ENCODE assay signal across 9 mouse cellular contexts in the genomic region with DNA sequence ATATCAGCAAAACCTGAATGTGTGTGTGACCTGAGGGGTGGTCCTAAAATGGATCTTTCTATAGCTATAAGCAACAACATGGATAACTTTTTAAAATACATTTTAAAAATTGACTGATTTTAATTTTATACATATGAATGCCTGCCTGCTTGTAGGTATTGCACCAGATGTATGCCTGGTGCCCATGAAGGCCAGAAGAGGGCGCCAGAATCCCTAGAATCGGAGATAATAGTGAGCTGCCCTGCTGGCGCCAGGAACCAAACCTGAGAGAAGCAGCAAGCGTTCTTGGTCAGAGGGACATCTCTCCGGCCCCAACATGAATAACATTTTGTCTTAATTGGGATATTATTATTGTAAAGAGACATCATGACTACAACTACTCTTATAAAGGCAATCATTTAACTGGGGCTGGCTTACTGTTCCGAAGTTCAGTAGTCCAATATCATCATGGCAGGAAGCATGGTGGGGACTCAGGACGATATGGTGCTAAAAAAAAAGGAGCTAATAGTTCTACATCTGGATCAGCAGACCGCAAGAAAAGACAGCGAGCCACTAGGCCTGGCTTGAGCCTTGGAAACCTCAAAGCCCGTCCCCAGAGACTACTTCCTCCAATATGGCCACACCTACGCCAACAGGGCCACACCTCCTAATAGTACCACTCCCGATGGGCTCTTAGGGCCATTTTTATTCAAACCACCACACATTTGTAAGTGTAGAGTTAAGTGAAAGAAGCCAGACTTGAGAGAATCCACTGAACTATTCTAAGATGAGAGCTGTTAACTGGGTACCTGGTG. TPM values are rescaled to one million over a fixed set of nuclear protein-coding genes. Genes with fewer than 3 reads are reported as not detected.
DNase-seq lines count a peak whose midpoint lies in the region; ATAC-seq and TF ChIP-seq lines count a peak whose summit lies in the region.
"Had no signal": no experiment of that assay in that cellular context is flagged by ENCODE, and none has a peak within 500 bp of the region (broad histone marks: within the 10 kb centered on the region; RNA-seq: fewer than 3 reads in every experiment).

No protein-coding gene starts in this region.

- ATAC-seq in limb, embryonic 11.5 days (ENCODE audit: insufficient number of reproducible peaks, low FRiP score, low TSS enrichment, low read depth), result no peak

- no peaks in the 10 kb centered on the region for H3K36me3 ChIP-seq in limb, embryonic 11.5 days (ENCODE audit: control insufficient read depth, insufficient read depth, low read length)
- no peaks in the 10 kb centered on the region for H3K36me3 ChIP-seq in small intestine, adult 2 months (ENCODE audit: control insufficient read depth, insufficient read depth, low read length)
- H3K36me3 ChIP-seq: lung, embryonic 15.5 days had no signal

- 57% methylated on average over 12 of the region's 12 CpGs for WGBS in lung, adult 2 months
- 55% methylated on average over 12 of the region's 12 CpGs for WGBS in limb, embryonic 11.5 days
- WGBS in small intestine, adult 2 months, result 59% methylated on average over 12 of the region's 12 CpGs

- no peak overlapping the region for H3K4me2 ChIP-seq in limb, embryonic 11.5 days (ENCODE audit: low read depth, severe bottlenecking)
- H3K4me2 ChIP-seq: lung, embryonic 15.5 days had no signal

- no peak overlapping the region for H3K4me3 ChIP-seq in lung, adult 2 months (replicated peaks; ENCODE audit: extremely low read depth, low read depth, low read length)
- H3K4me3 ChIP-seq in limb, embryonic 11.5 days (ENCODE audit: low read depth, low read length), result no peak overlapping the region
- H3K4me3 ChIP-seq in small intestine, adult 2 months (ENCODE audit: low read depth, low read length), result no peak overlapping the region
- H3K4me3 ChIP-seq: lung, embryonic 15.5 days had no signal

- no peak for TF ChIP-seq POLR2A in lung, adult 2 months (IDR thresholded peaks at IDR 0.05; ENCODE audit: borderline replicate concordance, extremely low read depth, low read depth, low read length)
- no peak for TF ChIP-seq POLR2A in small intestine, adult 2 months (IDR thresholded peaks at IDR 0.05; ENCODE audit: low read depth, low read length)

- H3K9ac ChIP-seq in limb, embryonic 11.5 days (ENCODE audit: low read length), result no peak overlapping the region
- H3K9ac ChIP-seq: lung, embryonic 15.5 days had no signal

- peak; percentile 48 for TF ChIP-seq CTCF in lung, adult 2 months (IDR thresholded peaks at IDR 0.05; ENCODE audit: insufficient read depth, low read length)
- TF ChIP-seq CTCF in small intestine, adult 2 months (IDR thresholded peaks at IDR 0.05; ENCODE audit: extremely low read depth, insufficient read length, insufficient replicate concordance, low read depth, low read length), result peak; percentile 50; the same call in 1 of the 2 replicates

- peaks cover 6% of the 10 kb centered on the region for H3K4me1 ChIP-seq in lung, adult 2 months (ENCODE audit: control insufficient read depth, insufficient read depth, low read length)
- no peaks in the 10 kb centered on the region for H3K4me1 ChIP-seq in limb, embryonic 11.5 days (ENCODE audit: control insufficient read depth, insufficient read depth, low read length)
- peaks cover 5% of the 10 kb centered on the region for H3K4me1 ChIP-seq in small intestine, adult 2 months (ENCODE audit: control insufficient read depth, insufficient read depth, insufficient read length, low read length)

- DNase-seq in cerebellum, postnatal 25 days, result peak; percentile 39 to 59
- no peak for DNase-seq in cerebellum, adult 11-12 months
- no peak for DNase-seq in lung, adult 2 months
- no peak for DNase-seq in lung, postnatal 25 days (ENCODE audit: low spot score)
- peak; percentile 47 to 60 for DNase-seq in adrenal gland, postnatal 36 days
- DNase-seq in limb, embryonic 11.5 days (ENCODE audit: low spot score), result peak; percentile 54
- no peak for DNase-seq in right cerebral cortex, postnatal 25 days

- peaks cover 8% of the 10 kb centered on the region for H3K27me3 ChIP-seq in limb, embryonic 11.5 days (ENCODE audit: control insufficient read depth, insufficient read depth, low read length)
- peaks cover 8% of the 10 kb centered on the region for H3K27me3 ChIP-seq in small intestine, adult 2 months (ENCODE audit: control insufficient read depth, insufficient read depth, low read length)

- H3K9me3 ChIP-seq in limb, embryonic 11.5 days (ENCODE audit: control insufficient read depth, low read length), result no peaks in the 10 kb centered on the region
- H3K9me3 ChIP-seq: lung, embryonic 15.5 days had no signal

- no peak overlapping the region for H3K27ac ChIP-seq in limb, embryonic 11.5 days (replicated peaks; ENCODE audit: low read depth, low read length)
- no peak overlapping the region for H3K27ac ChIP-seq in small intestine, adult 2 months (ENCODE audit: insufficient read depth, low read depth, low read length)
- H3K27ac ChIP-seq: lung, embryonic 15.5 days had no signal

RNA-seq across cellular contexts. Expression of gene Il20ra, which starts 3.9 kb away (rescaled TPM):
- 0.13 TPM in 1 of 2 replicates, not detected in the other for polyA plus RNA-seq in lung, adult 2 months (2012; rRNA removed)
- total RNA-seq in adrenal gland, postnatal 36 days (2021), result 1 to 10 TPM; 2.3 to 3.0 TPM
- polyA plus RNA-seq in limb, embryonic 11.5 days (2014; fragmentation: Nextera tagmentation; extraction: Ambion mirVana), result 0.09 TPM in 1 of 2 replicates, not detected in the other
- polyA plus RNA-seq in small intestine, adult 2 months (2012; rRNA removed), result not detected in 2 replicates

Comparison
In these comparisons a context has a peak if more than half of its experiments do, and no peak if none do; other contexts are left out.
1. DNase-seq: peak in cerebellum, postnatal 25 days (2 of 2), adrenal gland, postnatal 36 days (2 of 2) and limb, embryonic 11.5 days (single experiment); none in cerebellum, adult 11-12 months (single experiment), lung, adult 2 months (single experiment), lung, postnatal 25 days (single experiment) and right cerebral cortex, postnatal 25 days (single experiment).